Mouse (Mus musculus) MEL (cell line): ENCODE results near the gene Olfr325. TPM values are rescaled to one million over a fixed set of nuclear protein-coding genes. Genes with fewer than 3 reads are reported as not detected.

ENCODE experiments used
- DNase-seq: peaks from one replicate; pipeline ENCODE4 v3.0.0; 2011; ENCODE audit warnings: low read depth, low spot score
- H3K27ac ChIP-seq: 2 replicates; pipeline ENCODE4 v1.5.1; 2012; ENCODE audit warnings: low read depth, mild to moderate bottlenecking, control low read depth, low read length, moderate library complexity; ENCODE audit not compliant: control insufficient read depth
- H3K27me3 ChIP-seq, 2 experiments: fragments of 150-350 bp in 1 of 2; sonication (generic) in 1 of 2; 2 replicates each; pipeline ENCODE4 v1.6.1; 2012; ENCODE audit warnings: low read length in 2 of 2, mild to moderate bottlenecking in 2 of 2, improper control_type of control experiment in 1 of 2, moderate library complexity in 1 of 2; ENCODE audit not compliant: insufficient read depth in 2 of 2, control insufficient read depth in 1 of 2
- H3K36me3 ChIP-seq, 2 experiments: 2 replicates each; pipeline ENCODE4 v1.6.1; 2012 to 2014; ENCODE audit warnings: low read length in 2 of 2, improper control_type of control experiment in 1 of 2, inconsistent platforms in 1 of 2, mild to moderate bottlenecking in 1 of 2; ENCODE audit not compliant: insufficient read depth in 2 of 2, control insufficient read depth in 1 of 2
- H3K4me1 ChIP-seq, 2 experiments: fragments of 150-350 bp in 1 of 2; sonication (generic) in 1 of 2; 2 replicates each; pipeline ENCODE4 v1.6.1; 2012; ENCODE audit warnings: low read length in 2 of 2, improper control_type of control experiment in 1 of 2, mild to moderate bottlenecking in 1 of 2; ENCODE audit not compliant: insufficient read depth in 2 of 2, control insufficient read depth in 1 of 2
- H3K4me3 ChIP-seq, 2 experiments: fragments of 150-350 bp in 1 of 2; sonication (generic) in 1 of 2; 2 replicates each; pipeline ENCODE4 v1.5.1; 2012; ENCODE audit warnings: low read depth in 2 of 2, low read length in 2 of 2, mild to moderate bottlenecking in 2 of 2, moderate library complexity in 2 of 2, control low read depth in 1 of 2, improper control_type of control experiment in 1 of 2; ENCODE audit not compliant: control insufficient read depth in 1 of 2, insufficient read depth in 1 of 2
- H3K79me2 ChIP-seq: 2 replicates; pipeline ENCODE4 v1.6.1; 2012; ENCODE audit warnings: mild to moderate bottlenecking, low read length, moderate library complexity; ENCODE audit not compliant: control insufficient read depth, poor library complexity, insufficient read depth
- H3K9ac ChIP-seq: 2 replicates; pipeline ENCODE4 v1.6.1; 2012; ENCODE audit warnings: low read depth, mild to moderate bottlenecking, control low read depth, low read length, moderate library complexity; ENCODE audit not compliant: control insufficient read depth, poor library complexity, severe bottlenecking
- H3K9me3 ChIP-seq: fragments of 150-350 bp; sonication (generic); replicated peaks from 2 replicates; pipeline ENCODE4 v1.6.1; 2012; ENCODE audit warnings: mild to moderate bottlenecking, low read length, improper control_type of control experiment, moderate library complexity; ENCODE audit not compliant: insufficient read depth
- BHLHE40 ChIP-seq: IDR thresholded peaks from 2 replicates; pipeline ENCODE4 v1.6.1; 2012; ENCODE audit warnings: low read depth, mild to moderate bottlenecking, inconsistent platforms, low read length, improper control_type of control experiment, borderline replicate concordance
- CHD2 ChIP-seq: IDR thresholded peaks from 2 replicates; pipeline ENCODE4 v1.6.1; 2011; ENCODE audit warnings: low read length, improper control_type of control experiment
- CTCF ChIP-seq, 3 experiments: IDR thresholded peaks in 2 of 3; conservative IDR thresholded peaks in 1 of 3; 2 replicates each; pipeline ENCODE4 v1.5.1; 2011 to 2012; ENCODE audit warnings: low read length in 3 of 3, low read depth in 2 of 3, mild to moderate bottlenecking in 2 of 3, improper control_type of control experiment in 1 of 3, inconsistent platforms in 1 of 3, mixed read lengths in 1 of 3, moderate library complexity in 1 of 3; ENCODE audit not compliant: control insufficient read depth in 1 of 3, insufficient read depth in 1 of 3, poor library complexity in 1 of 3, severe bottlenecking in 1 of 3
- ELF1 ChIP-seq: IDR thresholded peaks from 2 replicates; pipeline ENCODE4 v1.6.1; 2014; ENCODE audit warnings: low read depth, mild to moderate bottlenecking, inconsistent platforms, low read length, improper control_type of control experiment, moderate library complexity
- GABPA ChIP-seq: IDR thresholded peaks from 2 replicates; pipeline ENCODE4 v1.6.1; 2012; ENCODE audit warnings: low read depth, mild to moderate bottlenecking, inconsistent platforms, low read length, improper control_type of control experiment, moderate library complexity
- HCFC1 ChIP-seq: IDR thresholded peaks from 2 replicates; pipeline ENCODE4 v1.6.1; 2012; ENCODE audit warnings: low read depth, mild to moderate bottlenecking, inconsistent platforms, low read length, improper control_type of control experiment, moderate library complexity
- JUND ChIP-seq: IDR thresholded peaks from 2 replicates; pipeline ENCODE4 v1.6.1; 2011; ENCODE audit warnings: low read depth, mild to moderate bottlenecking, improper control_type of control experiment, low read length
- KAT2A ChIP-seq: conservative IDR thresholded peaks from 2 replicates; pipeline ENCODE4 v1.6.1; 2012; ENCODE audit warnings: low read depth, low read length, improper control_type of control experiment, inconsistent platforms
- MAFK ChIP-seq: IDR thresholded peaks from 2 replicates; pipeline ENCODE4 v1.6.1; 2011; ENCODE audit warnings: low read depth, mild to moderate bottlenecking, low read length, improper control_type of control experiment, borderline replicate concordance
- MEF2A ChIP-seq: IDR thresholded peaks from 2 replicates; pipeline ENCODE4 v1.6.1; 2014; ENCODE audit warnings: low read depth, mild to moderate bottlenecking, inconsistent platforms, low read length, improper control_type of control experiment; ENCODE audit not compliant: poor library complexity, insufficient replicate concordance, severe bottlenecking; ENCODE audit errors: extremely low read depth
- MYB ChIP-seq: IDR thresholded peaks from 2 replicates; pipeline ENCODE4 v1.6.1; 2011; ENCODE audit warnings: mild to moderate bottlenecking, low read depth, low read length, improper control_type of control experiment
- NELFE ChIP-seq: IDR thresholded peaks from 2 replicates; pipeline ENCODE4 v1.6.1; 2011; ENCODE audit warnings: low read depth, low read length, improper control_type of control experiment
- NRF1 ChIP-seq: IDR thresholded peaks from 2 replicates; pipeline ENCODE4 v1.6.1; 2014; ENCODE audit warnings: low read depth, mild to moderate bottlenecking, inconsistent platforms, low read length, improper control_type of control experiment, moderate library complexity; ENCODE audit not compliant: poor library complexity, insufficient read depth, severe bottlenecking
- RAD21 ChIP-seq: IDR thresholded peaks from 2 replicates; pipeline ENCODE4 v1.6.1; 2011; ENCODE audit warnings: mild to moderate bottlenecking, low read depth, low read length, improper control_type of control experiment
- RCOR1 ChIP-seq: IDR thresholded peaks from 2 replicates; pipeline ENCODE4 v1.6.1; 2012; ENCODE audit warnings: low read depth, mild to moderate bottlenecking, inconsistent platforms, low read length, improper control_type of control experiment
- SMC3 ChIP-seq: IDR thresholded peaks from 2 replicates; pipeline ENCODE4 v1.6.1; 2011; ENCODE audit warnings: low read depth, low read length, improper control_type of control experiment
- UBTF ChIP-seq: IDR thresholded peaks from 2 replicates; pipeline ENCODE4 v1.6.1; 2012; ENCODE audit warnings: low read depth, mild to moderate bottlenecking, inconsistent platforms, low read length, improper control_type of control experiment, moderate library complexity, borderline replicate concordance; ENCODE audit not compliant: insufficient read depth
- USF1 ChIP-seq: IDR thresholded peaks from 2 replicates; pipeline ENCODE4 v1.6.1; 2014; ENCODE audit warnings: low read depth, mild to moderate bottlenecking, inconsistent platforms, low read length, improper control_type of control experiment, moderate library complexity
- ZC3H11A ChIP-seq: IDR thresholded peaks from 2 replicates; pipeline ENCODE4 v1.6.1; 2012; ENCODE audit warnings: low read depth, mild to moderate bottlenecking, inconsistent platforms, low read length, improper control_type of control experiment
- polyA plus RNA-seq, 2 experiments: library from polyadenylated mRNA; stranded (reverse) in 1 of 2; unstranded in 1 of 2; fragments of >175 nt in 1 of 2; fragments of >200 nt in 1 of 2; gene quantifications; 2 replicates each; pipeline versions ENCODE4 v1.2.1 to v1.2.4; 2012; ENCODE audit warnings: low replicate concordance in 2 of 2, low read depth in 1 of 2; ENCODE audit not compliant: insufficient read length in 2 of 2, insufficient read depth in 1 of 2, missing spikeins in 1 of 2
- total RNA-seq: library from RNA; depleted of rRNA; stranded (reverse); fragments of 300-350 nt; gene quantifications from 2 replicates; pipeline ENCODE4 v1.2.3, GENCODE M21; 2012

Gene Olfr325
- total and polyA plus RNA-seq, 3 experiments, result not detected

- Histone ChIP-seq H3K27me3 (peaks cover 1 to 11% of the 10 kb centered on the region in 2 experiments; a peak in 3 of 4 replicates), H3K9ac (no peak overlapping the region), H3K4me1 (no peaks in the 10 kb centered on the region), H3K4me3 (no peak overlapping the region), H3K36me3 (no peaks in the 10 kb centered on the region), H3K27ac (no peak overlapping the region)
- DNase-seq, result no peak
- no peak for TF ChIP-seq ZC3H11A
- TF ChIP-seq JUND, result no peak
- no peak for TF ChIP-seq KAT2A
- no peak for TF ChIP-seq RAD21
- no peak for TF ChIP-seq BHLHE40
- no peak for TF ChIP-seq MAFK
- TF ChIP-seq NELFE, result no peak
- TF ChIP-seq, all 39 proteins: peak for 0
- H3K79me2 ChIP-seq, result no peaks in the 10 kb centered on the region
- H3K9me3 ChIP-seq, result no peaks in the 10 kb centered on the region
Observed at GRCm38 (mm10) chr11:58613359-58613758, 35.8 kb downstream of the Olfr325 start.

GRCm38 (mm10) chr11:58614526-58614925 is 37.0 kb downstream of the Olfr325 start:
- H3K4me1 ChIP-seq, result no peaks in the 10 kb centered on the region
- TF ChIP-seq RCOR1 (no peak), CTCF (IDR thresholded peaks at IDR 0.05 in 2 of 3, conservative IDR thresholded peaks at IDR 0.05 in 1 of 3; ENCODE audit: control insufficient read depth in 1 of 3, insufficient read depth in 1 of 3, low read depth in 2 of 3, low read length in 3 of 3, poor library complexity in 1 of 3, severe bottlenecking in 1 of 3) (no peak), MYB (no peak), USF1 (no peak), ELF1 (no peak), CHD2 (no peak), GABPA (no peak), NRF1 (no peak), UBTF (no peak), MEF2A (no peak), HCFC1 (no peak), SMC3 (no peak)
- peaks cover 1 to 16% of the 10 kb centered on the region in 2 experiments; a peak in 3 of 4 replicates for H3K27me3 ChIP-seq

More at GRCm38 (mm10) chr11:58614526-58614925, 37.0 kb downstream of the Olfr325 start:
- Histone ChIP-seq H3K4me3 (no peak overlapping the region), H3K79me2 (no peaks in the 10 kb centered on the region), H3K27ac (no peak overlapping the region), H3K36me3 (no peaks in the 10 kb centered on the region), H3K9me3 (no peaks in the 10 kb centered on the region), H3K9ac (no peak overlapping the region)
- no peak for DNase-seq
